Mouse (Mus musculus) intestine, embryonic 16.5 days (tissue): ENCODE data around the gene H2-Ob. TPM values are rescaled to one million over a fixed set of nuclear protein-coding genes. Genes with fewer than 3 reads are reported as not detected.
"Not testable (repeated sequence)": the region's sequence is repeated elsewhere in the genome, so short reads cannot be mapped to it uniquely, and the experiment has no call there.

Source experiments
- ATAC-seq: fragments of 200-750 bp; cut with Nextera tagmentation; 2 replicates; pipeline ENCODE4 v1.8.0; 2017; ENCODE audit warnings: moderate TSS enrichment, moderate library complexity
- H3K27ac ChIP-seq: fragments of 300-500 bp; sonication (generic); 2 replicates; pipeline ENCODE4 v1.5.1; 2014; ENCODE audit warnings: mild to moderate bottlenecking, low read length
- H3K27me3 ChIP-seq: fragments of 300-500 bp; sonication (generic); replicated peaks from 2 replicates; pipeline ENCODE4 v1.6.1; 2014; ENCODE audit warnings: low read length, control low read depth, mixed read lengths; ENCODE audit not compliant: control insufficient read depth, insufficient read depth
- H3K36me3 ChIP-seq: fragments of 300-500 bp; sonication (generic); 2 replicates; pipeline ENCODE4 v1.6.1; 2014; ENCODE audit warnings: low read length, control low read depth; ENCODE audit not compliant: control insufficient read depth, insufficient read depth
- H3K4me1 ChIP-seq: fragments of 300-500 bp; sonication (generic); 2 replicates; pipeline ENCODE4 v1.6.1; 2014; ENCODE audit warnings: low read length, control low read depth, mixed read lengths; ENCODE audit not compliant: control insufficient read depth, insufficient read depth
- H3K4me2 ChIP-seq: fragments of 300-500 bp; sonication (generic); 2 replicates; pipeline ENCODE4 v1.6.1; 2014; ENCODE audit warnings: low read depth, low read length, control low read depth
- H3K4me3 ChIP-seq: fragments of 300-500 bp; sonication (generic); 2 replicates; pipeline ENCODE4 v1.5.1; 2014; ENCODE audit warnings: mild to moderate bottlenecking, low read length
- H3K9ac ChIP-seq: fragments of 300-500 bp; sonication (generic); 2 replicates; pipeline ENCODE4 v1.6.1; 2014; ENCODE audit warnings: low read depth, low read length
- H3K9me3 ChIP-seq: fragments of 300-500 bp; sonication (generic); 2 replicates; pipeline ENCODE4 v1.6.1; 2016; ENCODE audit warnings: low read length, control low read depth; ENCODE audit not compliant: control insufficient read depth
- WGBS: fragments of 180-500 bp; shearing (Covaris S2); extraction: QIAGEN DNeasy Blood & Tissue Kit; methylation state at CpG from one replicate; pipeline ENCODE4 v1.1.7; 2014; 5-methylcytosine and 5-hydroxymethylcytosine counted together
- polyA plus RNA-seq: library from polyadenylated mRNA; unstranded; fragments of >200 nt; fragmentation: Nextera tagmentation; extraction: Ambion mirVana; gene quantifications from 2 replicates; pipeline ENCODE4 v1.2.1, GENCODE M21; 2015

Gene H2-Ob
- polyA plus RNA-seq, 1 experiment from 2014 or later = 0.15 TPM

DNA sequence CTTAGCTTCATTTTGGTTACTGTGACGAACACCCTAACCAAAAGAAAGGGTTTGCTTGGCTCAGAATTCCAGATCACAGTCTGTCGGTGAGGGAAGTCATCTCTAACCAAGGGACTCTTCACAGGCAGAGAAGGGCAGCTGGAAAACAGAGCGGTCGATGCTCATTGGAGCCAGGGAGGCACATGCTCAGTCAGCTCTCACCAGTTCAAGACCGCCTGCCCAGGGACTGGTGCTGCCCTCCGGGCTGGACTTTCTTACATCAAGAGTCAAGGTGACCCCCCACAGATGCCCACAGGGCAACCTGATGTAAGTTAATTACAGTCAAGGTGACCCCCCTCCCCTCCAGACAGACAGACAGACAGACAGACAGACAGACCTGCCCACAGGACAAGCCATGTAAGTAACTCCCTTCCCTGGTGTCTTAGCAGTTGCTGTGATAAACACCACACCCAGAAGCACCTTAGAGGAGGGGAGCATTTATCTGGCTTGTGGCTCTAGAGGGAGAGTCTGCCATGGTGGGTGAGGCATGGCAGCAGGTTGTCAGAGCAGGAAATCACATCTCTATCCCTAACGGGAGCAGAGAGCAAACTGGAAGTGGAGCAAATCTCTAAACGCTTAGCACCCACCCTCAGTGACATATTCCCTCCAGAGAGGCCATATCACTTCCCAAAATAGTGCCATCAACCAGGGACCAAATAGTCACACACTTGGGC lies 21.3 kb upstream of the H2-Ob start:
- no peak overlapping the region for H3K4me3 ChIP-seq
- no peaks in the 10 kb centered on the region for H3K9me3 ChIP-seq
- H3K36me3 ChIP-seq = no peaks in the 10 kb centered on the region
- H3K9ac ChIP-seq = no peak overlapping the region
- no peaks in the 10 kb centered on the region for H3K4me1 ChIP-seq
- no peak overlapping the region for H3K27ac ChIP-seq
- H3K27me3 ChIP-seq = peaks cover 7% of the 10 kb centered on the region; the same call in 1 of the 2 replicates
- ATAC-seq = no peak
- WGBS = 85% methylated on average over 8 of the region's 8 CpGs
- no peak overlapping the region for H3K4me2 ChIP-seq

DNA sequence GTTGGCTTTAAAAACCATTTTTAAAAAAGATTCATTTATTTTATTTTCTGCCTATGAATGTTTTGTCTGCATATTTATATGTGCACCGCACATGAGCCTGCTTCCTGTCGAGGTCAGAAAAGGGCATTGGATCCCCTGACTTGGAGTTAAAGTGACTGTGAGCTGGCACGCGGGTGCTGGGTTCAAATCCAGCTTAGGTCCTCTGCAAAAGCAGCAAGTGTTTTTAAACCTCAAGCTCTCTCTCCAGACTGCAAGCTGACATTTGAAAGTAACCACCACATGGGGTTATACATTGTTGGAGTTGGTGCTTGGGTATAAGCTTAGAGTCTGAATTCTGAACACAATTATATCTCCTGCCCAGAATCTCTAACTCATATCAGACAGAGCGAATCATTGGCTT lies 20.7 kb upstream of the H2-Ob start:
- 85% methylated on average over 5 of the region's 5 CpGs for WGBS
- ATAC-seq = no peak

DNA sequence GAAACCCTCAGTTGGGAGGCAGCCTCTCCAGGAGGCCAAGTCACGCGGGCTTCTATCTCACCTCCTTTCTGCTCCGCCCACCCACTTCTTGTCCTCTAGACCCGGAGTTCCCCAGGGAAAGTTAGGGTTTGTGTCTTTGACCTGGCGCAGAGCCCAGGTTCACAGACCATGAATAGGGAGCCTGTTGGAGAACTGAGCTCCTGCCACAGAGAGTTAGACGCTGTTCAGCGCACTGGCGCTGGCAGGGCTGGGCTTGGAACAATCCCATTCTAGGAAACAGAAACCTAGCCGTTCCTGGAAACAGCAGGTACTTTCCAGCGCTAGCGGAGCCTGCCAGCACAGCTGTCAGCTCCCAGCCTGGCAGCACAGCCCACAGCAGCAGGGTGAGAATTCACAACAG lies 20.0 kb upstream of the H2-Ob start:
- H3K4me1 ChIP-seq = no peaks in the 10 kb centered on the region
- H3K9me3 ChIP-seq = no peaks in the 10 kb centered on the region
- H3K4me3 ChIP-seq = no peak overlapping the region
- no peak overlapping the region for H3K4me2 ChIP-seq
- 82% methylated on average over 11 of the region's 11 CpGs for WGBS
- H3K27ac ChIP-seq = no peak overlapping the region
- H3K9ac ChIP-seq = no peak overlapping the region
- H3K36me3 ChIP-seq = no peaks in the 10 kb centered on the region
- H3K27me3 ChIP-seq = peaks cover 7% of the 10 kb centered on the region; the same call in 1 of the 2 replicates
- no peak for ATAC-seq

More for the DNA sequence above, 20.7 kb upstream of the H2-Ob start:
- no peak overlapping the region for H3K27ac ChIP-seq
- peaks cover 7% of the 10 kb centered on the region; the same call in 1 of the 2 replicates for H3K27me3 ChIP-seq
- no peak overlapping the region for H3K4me2 ChIP-seq
- no peaks in the 10 kb centered on the region for H3K9me3 ChIP-seq
- H3K36me3 ChIP-seq = no peaks in the 10 kb centered on the region
- no peaks in the 10 kb centered on the region for H3K4me1 ChIP-seq
- H3K4me3 ChIP-seq = no peak overlapping the region
- no peak overlapping the region for H3K9ac ChIP-seq

DNA sequence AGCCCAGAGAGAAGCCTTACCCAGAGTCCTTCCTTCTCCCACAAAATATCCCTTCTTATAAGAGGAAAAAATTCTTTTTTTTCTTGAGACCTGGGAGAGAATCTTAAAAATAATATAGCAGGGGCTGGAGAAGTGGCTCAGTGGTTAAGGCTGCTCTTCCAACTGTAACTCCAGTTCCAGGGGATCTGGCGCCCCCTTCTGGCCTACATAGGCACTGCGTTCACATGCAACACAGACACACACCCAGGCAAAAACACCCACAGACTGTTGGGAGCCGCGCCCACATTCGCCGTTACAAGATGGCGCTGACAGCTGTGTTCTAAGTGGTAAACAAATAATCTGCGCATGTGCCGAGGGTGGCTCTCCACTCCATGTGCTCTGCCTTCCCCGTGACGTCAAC lies 19.6 kb upstream of the H2-Ob start:
- H3K4me1 ChIP-seq, ATAC-seq, H3K27ac ChIP-seq, H3K4me2 ChIP-seq, H3K36me3 ChIP-seq, H3K27me3 ChIP-seq, H3K4me3 ChIP-seq, H3K9me3 ChIP-seq, H3K9ac ChIP-seq: not testable (repeated sequence)
- 89% methylated on average over 8 of the region's 11 CpGs for WGBS

DNA sequence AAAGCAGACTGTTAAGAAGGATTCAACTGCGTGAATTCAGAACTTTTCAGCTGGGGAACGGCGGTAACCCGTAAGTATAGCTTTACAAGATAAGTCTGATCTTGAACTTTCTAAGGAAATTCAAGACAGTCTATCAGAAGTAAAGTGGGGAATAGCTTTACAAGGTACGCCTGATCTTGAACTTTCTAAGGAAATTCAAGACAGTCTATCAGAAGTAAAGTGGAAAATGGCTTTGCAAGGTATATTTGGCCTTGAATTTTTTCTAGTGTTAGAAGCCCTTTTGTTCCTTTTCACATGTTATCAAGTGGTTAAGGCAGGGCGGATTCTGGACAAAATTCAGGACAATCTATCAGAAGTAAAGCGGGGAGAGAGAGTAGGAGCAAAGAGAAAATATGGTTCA lies 18.9 kb upstream of the H2-Ob start:
- H3K4me3 ChIP-seq, H3K4me2 ChIP-seq: not testable (repeated sequence)
- WGBS = 98% methylated on average over 3 of the region's 7 CpGs

DNA sequence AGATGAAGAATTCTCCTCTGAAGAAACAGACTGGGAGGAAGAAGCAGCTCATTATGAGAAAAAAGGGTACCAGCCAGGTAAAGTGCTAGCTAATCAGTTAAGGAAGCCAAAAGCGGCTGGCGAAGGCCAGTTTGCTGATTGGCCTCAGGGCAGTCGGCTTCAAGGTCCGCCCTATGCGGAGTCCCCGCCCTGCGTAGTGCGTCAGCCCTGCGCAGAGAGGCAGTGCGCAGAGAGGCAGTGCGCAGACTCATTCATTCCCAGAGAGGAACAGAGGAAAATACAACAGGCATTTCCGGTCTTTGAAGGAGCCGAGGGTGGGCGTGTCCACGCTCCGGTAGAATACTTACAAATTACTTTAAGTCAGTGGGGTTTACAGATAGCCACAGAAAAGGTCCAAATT lies 18.3 kb upstream of the H2-Ob start:
- not testable (repeated sequence) for H3K9me3 ChIP-seq, H3K4me3 ChIP-seq, ATAC-seq, H3K36me3 ChIP-seq, H3K4me1 ChIP-seq, H3K27ac ChIP-seq, H3K27me3 ChIP-seq, H3K4me2 ChIP-seq, H3K9ac ChIP-seq
- 93% methylated on average over 4 of the region's 16 CpGs for WGBS

More for the DNA sequence above, 18.9 kb upstream of the H2-Ob start:
- H3K4me1 ChIP-seq, H3K9ac ChIP-seq, H3K36me3 ChIP-seq, H3K27me3 ChIP-seq, ATAC-seq, H3K9me3 ChIP-seq, H3K27ac ChIP-seq: not testable (repeated sequence)

DNA sequence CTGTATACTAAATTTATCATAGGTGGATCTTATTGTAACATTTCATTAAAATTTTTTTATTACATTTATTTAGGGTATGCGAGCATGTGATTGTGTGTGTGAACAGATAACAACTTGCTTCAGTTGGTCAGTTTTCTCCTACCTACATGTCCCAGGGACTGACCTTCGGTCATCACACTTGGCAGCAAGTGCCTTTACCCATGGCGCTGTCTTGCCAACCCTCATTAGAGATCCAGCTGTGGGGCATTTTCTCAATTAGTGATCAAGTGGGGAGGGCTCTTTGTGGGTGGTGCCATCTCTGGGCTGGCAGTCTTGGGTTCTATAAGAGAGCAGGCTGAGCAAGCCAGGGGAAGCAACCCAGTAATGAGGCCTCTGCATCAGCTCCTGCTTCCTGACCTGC lies 13.9 kb upstream of the H2-Ob start:
- H3K9me3 ChIP-seq = peaks cover 4% of the 10 kb centered on the region; the same call in 1 of the 2 replicates
- no peaks in the 10 kb centered on the region for H3K36me3 ChIP-seq
- no peak overlapping the region for H3K9ac ChIP-seq
- H3K4me2 ChIP-seq = no peak overlapping the region
- H3K27ac ChIP-seq = no peak overlapping the region
- H3K27me3 ChIP-seq = no peaks in the 10 kb centered on the region
- H3K4me1 ChIP-seq = no peaks in the 10 kb centered on the region
- no peak overlapping the region for H3K4me3 ChIP-seq
- 93% methylated on average over 3 of the region's 3 CpGs for WGBS
- no peak for ATAC-seq

DNA sequence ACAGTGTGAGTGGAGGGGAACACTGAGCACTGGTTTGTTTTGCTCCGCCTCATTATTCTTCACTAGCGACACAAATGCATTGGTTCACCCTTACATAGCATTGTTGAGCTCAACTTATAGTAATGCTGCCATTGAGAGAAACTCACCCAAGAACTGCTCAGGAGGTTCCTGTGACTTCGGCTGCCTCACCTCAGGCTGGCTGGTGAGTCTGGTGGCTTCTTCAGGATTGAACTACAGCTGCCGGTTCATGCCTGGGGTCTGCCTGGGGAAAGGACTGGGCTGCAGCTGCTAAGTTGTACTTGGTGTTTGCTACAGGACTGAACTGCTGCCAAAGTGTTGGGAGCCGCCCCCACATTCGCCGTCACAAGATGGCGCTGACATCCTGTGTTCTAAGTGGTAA lies 13.3 kb upstream of the H2-Ob start:
- no peak overlapping the region for H3K9ac ChIP-seq
- WGBS = 93% methylated on average over 8 of the region's 8 CpGs

DNA sequence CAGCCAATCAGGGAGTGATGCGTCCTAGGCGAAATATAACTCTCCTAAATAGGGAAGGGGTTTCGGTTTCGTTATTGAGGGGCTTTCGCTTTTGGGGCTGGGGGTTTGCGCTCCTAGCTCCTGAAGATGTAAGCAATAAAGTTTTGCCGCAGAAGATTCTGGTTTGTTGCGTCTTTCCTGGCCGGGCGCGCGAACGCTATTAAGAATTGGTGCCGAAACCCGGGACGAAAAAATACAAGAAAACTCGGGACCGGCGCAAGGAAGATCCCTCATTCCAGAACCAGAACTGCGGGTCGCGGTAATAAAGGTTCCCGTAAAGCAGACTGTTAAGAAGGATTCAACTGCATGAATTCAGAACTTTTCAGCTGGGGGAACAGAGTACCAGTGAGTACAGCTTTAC lies 12.8 kb upstream of the H2-Ob start:
- H3K4me3 ChIP-seq, H3K4me2 ChIP-seq, H3K4me1 ChIP-seq, H3K36me3 ChIP-seq, H3K27me3 ChIP-seq, H3K27ac ChIP-seq, H3K9ac ChIP-seq, ATAC-seq, H3K9me3 ChIP-seq: not testable (repeated sequence)
- 97% methylated on average over 13 of the region's 23 CpGs for WGBS

More for the DNA sequence above, 13.3 kb upstream of the H2-Ob start:
- Histone ChIP-seq H3K4me3 (no peak overlapping the region), H3K4me2 (no peak overlapping the region), H3K36me3 (no peaks in the 10 kb centered on the region), H3K27ac (no peak overlapping the region), H3K4me1 (no peaks in the 10 kb centered on the region), H3K9me3 (peaks cover 4% of the 10 kb centered on the region; the same call in 1 of the 2 replicates), H3K27me3 (no peaks in the 10 kb centered on the region)
- ATAC-seq = no peak

DNA sequence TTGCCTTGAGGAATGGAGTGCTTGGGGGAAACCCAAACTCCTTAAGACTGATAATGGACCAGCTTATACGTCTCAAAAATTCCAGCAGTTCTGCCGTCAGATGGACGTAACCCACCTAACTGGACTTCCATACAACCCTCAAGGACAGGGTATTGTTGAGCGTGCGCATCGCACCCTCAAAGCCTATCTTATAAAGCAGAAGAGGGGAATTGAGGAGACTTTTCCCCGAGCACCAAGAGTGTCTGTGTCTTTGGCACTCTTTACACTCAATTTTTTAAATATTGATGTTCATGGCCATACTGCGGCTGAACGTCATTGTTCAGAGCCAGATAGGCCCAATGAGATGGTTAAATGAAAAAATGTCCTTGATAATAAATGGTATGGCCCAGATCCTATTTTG lies 7.7 kb upstream of the H2-Ob start:
- not testable (repeated sequence) for H3K27me3 ChIP-seq, H3K36me3 ChIP-seq, H3K4me3 ChIP-seq, H3K4me2 ChIP-seq, ATAC-seq, H3K4me1 ChIP-seq, H3K9ac ChIP-seq, H3K9me3 ChIP-seq, H3K27ac ChIP-seq
- WGBS = 94% methylated on average over 6 of the region's 9 CpGs
